17 mouse cellular contexts compared by ENCODE assay signal in genomic region chr3:157192021-157192420, GRCm38 (mm10).
"Had no signal": no experiment of that assay in that cellular context is flagged by ENCODE, and none has a peak within 500 bp of the region (broad histone marks: within the 10 kb centered on the region; RNA-seq: fewer than 3 reads in every experiment).

No protein-coding gene starts in this region.

- H3K27me3 ChIP-seq: midbrain, embryonic 12.5 days; neural tube, embryonic 13.5 days; neural tube, embryonic 15.5 days had no signal

- ATAC-seq: midbrain, embryonic 16.5 days had no signal

- DNase-seq: lung, adult 18-20 months; lung, embryonic 14.5 days; lung, postnatal 10 days; lung, postnatal 4 days; midbrain, embryonic 14.5 days; retina, postnatal 1 day; right cerebral cortex, postnatal 14 days; spleen, adult 18-20 months; thymus, adult 2 months; thymus, postnatal 25 days; thymus, postnatal 4 days had no signal

- H3K9ac ChIP-seq: lung, embryonic 14.5 days; midbrain, embryonic 12.5 days; neural tube, embryonic 13.5 days; neural tube, embryonic 15.5 days had no signal

- H3K9me3 ChIP-seq: midbrain, embryonic 10.5 days; midbrain, embryonic 12.5 days; neural tube, embryonic 13.5 days; neural tube, embryonic 15.5 days had no signal

- H3K27ac ChIP-seq: midbrain, embryonic 10.5 days; midbrain, embryonic 12.5 days; neural tube, embryonic 13.5 days; neural tube, embryonic 15.5 days had no signal

- H3K4me2 ChIP-seq: lung, embryonic 14.5 days; midbrain, embryonic 12.5 days; neural tube, embryonic 13.5 days; neural tube, embryonic 15.5 days had no signal

- H3K4me3 ChIP-seq: midbrain, embryonic 10.5 days; midbrain, embryonic 12.5 days; myocyte; neural tube, embryonic 13.5 days; neural tube, embryonic 15.5 days had no signal

- H3K36me3 ChIP-seq: midbrain, embryonic 10.5 days; midbrain, embryonic 12.5 days; neural tube, embryonic 13.5 days; neural tube, embryonic 15.5 days had no signal
